Comparison of ENCODE assay signal across 8 mouse cellular contexts in genomic region chr11:23068201-23068600, GRCm38 (mm10).
DNase-seq lines count a peak whose midpoint lies in the region; ATAC-seq and TF ChIP-seq lines count a peak whose summit lies in the region.

No protein-coding gene starts in this region.

- ATAC-seq in limb, embryonic 15.5 days (ENCODE audit: insufficient number of reproducible peaks, low FRiP score, low TSS enrichment, low read depth), result no peak
- ATAC-seq in stomach, postnatal 0 days (ENCODE audit: low FRiP score, low TSS enrichment), result no peak

- peaks cover 2% of the 10 kb centered on the region for H3K4me1 ChIP-seq in testis, adult 2 months (ENCODE audit: control insufficient read depth, insufficient read depth, low read length)
- H3K4me1 ChIP-seq in limb, embryonic 15.5 days, result peaks cover 4% of the 10 kb centered on the region; the same call in 1 of the 2 replicates
- no peaks in the 10 kb centered on the region for H3K4me1 ChIP-seq in stomach, postnatal 0 days (replicated peaks; ENCODE audit: control insufficient read depth, insufficient read depth)

- no peaks in the 10 kb centered on the region for H3K9me3 ChIP-seq in limb, embryonic 15.5 days
- H3K9me3 ChIP-seq in stomach, postnatal 0 days (ENCODE audit: control insufficient read depth, low read length), result no peaks in the 10 kb centered on the region

- peak; percentile 21 to 30 for DNase-seq in cerebellum, postnatal 25 days
- DNase-seq in cerebellum, adult 18-20 months, result no peak
- DNase-seq in testis, postnatal 14 days (ENCODE audit: low spot score), result no peak
- no peak for DNase-seq in stomach, postnatal 0 days (ENCODE audit: low spot score)
- no peak for DNase-seq in layer of hippocampus, adult 18-20 months (ENCODE audit: low spot score in 2 of 2)
- no peak for DNase-seq in kidney, adult 18-20 months

- peak overlapping the region; percentile 92 for H3K4me3 ChIP-seq in testis, adult 2 months (ENCODE audit: control insufficient read depth, low read depth, low read length)
- peak overlapping the region; percentile 69 for H3K4me3 ChIP-seq in limb, embryonic 15.5 days
- H3K4me3 ChIP-seq in stomach, postnatal 0 days (ENCODE audit: low read depth, low read length), result peak overlapping the region; percentile 53

- TF ChIP-seq CTCF in testis, adult 2 months (IDR thresholded peaks at IDR 0.05; ENCODE audit: control insufficient read depth, insufficient read depth, insufficient replicate concordance, low read depth, low read length), result no peak
- TF ChIP-seq CTCF in stomach, postnatal 0 days (IDR thresholded peaks at IDR 0.05; ENCODE audit: low read depth), result no peak

- no peak for TF ChIP-seq EP300 in stomach, postnatal 0 days (optimal IDR thresholded peaks at IDR 0.05)

- H3K36me3 ChIP-seq in testis, adult 2 months (ENCODE audit: control insufficient read depth, insufficient read depth, low read length), result no peaks in the 10 kb centered on the region
- no peaks in the 10 kb centered on the region for H3K36me3 ChIP-seq in limb, embryonic 15.5 days
- H3K36me3 ChIP-seq in stomach, postnatal 0 days (ENCODE audit: control insufficient read depth, insufficient read depth, low read length), result no peaks in the 10 kb centered on the region

- WGBS in limb, embryonic 15.5 days, result 7% methylated on average over 10 of the region's 10 CpGs
- WGBS in stomach, postnatal 0 days, result 3% methylated on average over 10 of the region's 10 CpGs

- no peak for TF ChIP-seq POLR2A in testis, adult 2 months (IDR thresholded peaks at IDR 0.05; ENCODE audit: control insufficient read depth, low read depth, low read length)

- H3K27ac ChIP-seq in testis, adult 2 months (ENCODE audit: control insufficient read depth, insufficient read depth, low read depth, low read length), result no peak overlapping the region
- peak overlapping the region; percentile 76 for H3K27ac ChIP-seq in limb, embryonic 15.5 days
- peak overlapping the region; percentile 14; the same call in 1 of the 2 replicates for H3K27ac ChIP-seq in stomach, postnatal 0 days (replicated peaks)

- no peaks in the 10 kb centered on the region for H3K27me3 ChIP-seq in testis, adult 2 months (ENCODE audit: control insufficient read depth, insufficient read depth, low read length)
- H3K27me3 ChIP-seq in limb, embryonic 15.5 days, result no peaks in the 10 kb centered on the region
- H3K27me3 ChIP-seq in stomach, postnatal 0 days (ENCODE audit: control insufficient read depth, insufficient read depth, low read length), result no peaks in the 10 kb centered on the region

- peak overlapping the region; percentile 76 for H3K9ac ChIP-seq in limb, embryonic 15.5 days
- H3K9ac ChIP-seq in stomach, postnatal 0 days (ENCODE audit: low read length), result peak overlapping the region; percentile 56

- H3K4me2 ChIP-seq in limb, embryonic 15.5 days, result peak overlapping the region; percentile 81
- H3K4me2 ChIP-seq in stomach, postnatal 0 days (replicated peaks; ENCODE audit: low read depth), result peak overlapping the region; percentile 88

Comparison
In these comparisons a context has a peak if more than half of its experiments do, and no peak if none do; other contexts are left out.
1. DNase-seq: peak in cerebellum, postnatal 25 days (2 of 2); none in cerebellum, adult 18-20 months (0 of 2), testis, postnatal 14 days (single experiment), stomach, postnatal 0 days (single experiment), layer of hippocampus, adult 18-20 months (0 of 2) and kidney, adult 18-20 months (single experiment).
2. Peak in every context shown above with its lines, with median percentiles within 50 percentile points of each other: H3K4me3 ChIP-seq.